Mouse (Mus musculus) MEL (cell line): ENCODE measurements around the gene Olfr541. TPM values are rescaled to one million over a fixed set of nuclear protein-coding genes. Genes with fewer than 3 reads are reported as not detected.

ENCODE experiments used
- polyA plus RNA-seq, 2 experiments: library from polyadenylated mRNA; stranded (reverse) in 1 of 2; unstranded in 1 of 2; fragments of >175 nt in 1 of 2; fragments of >200 nt in 1 of 2; gene quantifications; 2 replicates each; pipeline versions ENCODE4 v1.2.1 to v1.2.4; 2012; ENCODE audit warnings: low replicate concordance in 2 of 2, low read depth in 1 of 2; ENCODE audit not compliant: insufficient read length in 2 of 2, insufficient read depth in 1 of 2, missing spikeins in 1 of 2
- total RNA-seq: library from RNA; depleted of rRNA; stranded (reverse); fragments of 300-350 nt; gene quantifications from 2 replicates; pipeline ENCODE4 v1.2.3, GENCODE M21; 2012; rRNA removed

Olfr541 gene
- total and polyA plus RNA-seq, 3 experiments = not detected

Other genes starting within 250 kb of the Olfr541 start
- not detected in 2 replicates for gene Olfr533, start 233.9 kb upstream of the Olfr541 start, total RNA-seq
- gene Olfr533, start 233.9 kb upstream of the Olfr541 start, polyA plus RNA-seq = not detected
- not detected in 2 replicates for gene Olfr535, start 213.1 kb upstream of the Olfr541 start, total RNA-seq
- not detected for gene Olfr535, start 213.1 kb upstream of the Olfr541 start, polyA plus RNA-seq
- not detected in 2 replicates for gene Olfr536, start 189.9 kb upstream of the Olfr541 start, total RNA-seq
- not detected for gene Olfr536, start 189.9 kb upstream of the Olfr541 start, polyA plus RNA-seq
- gene Olfr538, start 129.4 kb upstream of the Olfr541 start, total RNA-seq = not detected in 2 replicates
- gene Olfr538, start 129.4 kb upstream of the Olfr541 start, polyA plus RNA-seq = not detected
- gene Olfr46, start 96.0 kb upstream of the Olfr541 start, total RNA-seq = not detected in 2 replicates
- not detected for gene Olfr46, start 96.0 kb upstream of the Olfr541 start, polyA plus RNA-seq
- not detected in 2 replicates for gene Olfr61, start 68.3 kb upstream of the Olfr541 start, total RNA-seq
- not detected for gene Olfr61, start 68.3 kb upstream of the Olfr541 start, polyA plus RNA-seq
- not detected in 2 replicates for gene Olfr53, start 50.8 kb upstream of the Olfr541 start, total RNA-seq
- not detected for gene Olfr53, start 50.8 kb upstream of the Olfr541 start, polyA plus RNA-seq
- not detected in 2 replicates for gene Olfr539, start 37.3 kb upstream of the Olfr541 start, total RNA-seq
- gene Olfr539, start 37.3 kb upstream of the Olfr541 start, polyA plus RNA-seq = not detected
- not detected in 2 replicates for gene Olfr45, start 15.3 kb upstream of the Olfr541 start, total RNA-seq
- gene Olfr45, start 15.3 kb upstream of the Olfr541 start, polyA plus RNA-seq = not detected
- gene Cyp2e1, start 66.5 kb downstream of the Olfr541 start, total RNA-seq = not detected in 2 replicates
- not detected for gene Cyp2e1, start 66.5 kb downstream of the Olfr541 start, polyA plus RNA-seq
- not detected in 2 replicates for gene Syce1, start 90.6 kb downstream of the Olfr541 start, total RNA-seq
- not detected for gene Syce1, start 90.6 kb downstream of the Olfr541 start, polyA plus RNA-seq
- not detected in 2 replicates for gene Zfp941, start 124.9 kb downstream of the Olfr541 start, total RNA-seq
- not detected for gene Zfp941, start 124.9 kb downstream of the Olfr541 start, polyA plus RNA-seq
- gene Urah, start 137.8 kb downstream of the Olfr541 start, total RNA-seq = not detected in 2 replicates
- not detected for gene Urah, start 137.8 kb downstream of the Olfr541 start, polyA plus RNA-seq
- not detected in 2 replicates for gene Scgb1c1, start 148.3 kb downstream of the Olfr541 start, total RNA-seq
- gene Scgb1c1, start 148.3 kb downstream of the Olfr541 start, polyA plus RNA-seq = not detected
- not detected in 2 replicates for gene Odf3, start 150.5 kb downstream of the Olfr541 start, total RNA-seq
- not detected for gene Odf3, start 150.5 kb downstream of the Olfr541 start, polyA plus RNA-seq
- gene Gm45785, start 159.1 kb downstream of the Olfr541 start, total RNA-seq = not detected in 2 replicates
- not detected for gene Gm45785, start 159.1 kb downstream of the Olfr541 start, polyA plus RNA-seq
- gene Ric8a, start 159.7 kb downstream of the Olfr541 start, total RNA-seq = 44.5 and 52.3 TPM in 2 replicates
- gene Ric8a, start 159.7 kb downstream of the Olfr541 start, polyA plus RNA-seq = 10 to 100 TPM in 1 of 2 experiments, not detected in 1; 63.4 TPM
- 12.1 and 16.0 TPM in 2 replicates for gene Bet1l, start 160.3 kb downstream of the Olfr541 start, total RNA-seq
- 10 to 100 TPM in 1 of 2 experiments, not detected in 1; 26.2 TPM for gene Bet1l, start 160.3 kb downstream of the Olfr541 start, polyA plus RNA-seq
- gene Psmd13, start 184.7 kb downstream of the Olfr541 start, total RNA-seq = 165 and 191 TPM in 2 replicates
- 100 to 1,000 TPM in 1 of 2 experiments, not detected in 1; 215 TPM for gene Psmd13, start 184.7 kb downstream of the Olfr541 start, polyA plus RNA-seq
- 16.0 and 16.1 TPM in 2 replicates for gene Sirt3, start 185.0 kb downstream of the Olfr541 start, total RNA-seq
- 10 to 100 TPM in 1 of 2 experiments, not detected in 1; 19.5 TPM for gene Sirt3, start 185.0 kb downstream of the Olfr541 start, polyA plus RNA-seq
- gene Cox8b, start 203.2 kb downstream of the Olfr541 start, total RNA-seq = not detected in 2 replicates
- not detected for gene Cox8b, start 203.2 kb downstream of the Olfr541 start, polyA plus RNA-seq
- gene Nlrp6, start 223.6 kb downstream of the Olfr541 start, total RNA-seq = not detected in 2 replicates
- gene Nlrp6, start 223.6 kb downstream of the Olfr541 start, polyA plus RNA-seq = not detected
- gene Pgghg, start 244.1 kb downstream of the Olfr541 start, total RNA-seq = 3.0 and 3.2 TPM in 2 replicates
- 1 to 10 TPM in 1 of 2 experiments, not detected in 1; 7.2 TPM for gene Pgghg, start 244.1 kb downstream of the Olfr541 start, polyA plus RNA-seq